Mouse (Mus musculus) lung, postnatal 0 days (tissue): ENCODE measurements around the gene Prox2. TPM values are rescaled to one million over a fixed set of nuclear protein-coding genes. Genes with fewer than 3 reads are reported as not detected.
"Not testable (repeated sequence)": the region's sequence is repeated elsewhere in the genome, so short reads cannot be mapped to it uniquely, and the experiment has no call there.

ENCODE experiments used
- ATAC-seq: fragments of 200-750 bp; cut with Nextera tagmentation; 2 replicates; pipeline ENCODE4 v1.8.0; 2017; ENCODE audit warnings: moderate library complexity
- DNase-seq: peaks from one replicate; pipeline ENCODE4 v3.0.0-alpha.2; 2016; ENCODE audit warnings: low spot score
- H3K27ac ChIP-seq: fragments of 300-500 bp; sonication (generic); 2 replicates; pipeline ENCODE4 v1.5.1; 2014; ENCODE audit warnings: antibody characterized with exemption, mild to moderate bottlenecking, low read length, mixed read lengths
- H3K27me3 ChIP-seq: fragments of 300-500 bp; sonication (generic); replicated peaks from 2 replicates; pipeline ENCODE4 v1.6.1; 2014; ENCODE audit warnings: low read length, mixed read lengths; ENCODE audit not compliant: insufficient read depth
- H3K36me3 ChIP-seq: fragments of 300-500 bp; sonication (generic); 2 replicates; pipeline ENCODE4 v1.6.1; 2014; ENCODE audit warnings: low read length, mixed read lengths; ENCODE audit not compliant: insufficient read depth
- H3K4me1 ChIP-seq: fragments of 300-500 bp; sonication (generic); 2 replicates; pipeline ENCODE4 v1.6.1; 2014; ENCODE audit warnings: antibody characterized with exemption, low read depth, low read length, mixed read lengths; ENCODE audit not compliant: insufficient read depth
- H3K4me2 ChIP-seq: fragments of 300-500 bp; sonication (generic); replicated peaks from 2 replicates; pipeline ENCODE4 v1.6.1; 2014; ENCODE audit warnings: low read depth, mild to moderate bottlenecking, low read length, moderate library complexity, mixed read lengths
- H3K4me3 ChIP-seq: fragments of 300-500 bp; sonication (generic); 2 replicates; pipeline ENCODE4 v1.5.1; 2014; ENCODE audit warnings: low read depth, low read length
- H3K9ac ChIP-seq: fragments of 300-500 bp; sonication (generic); replicated peaks from 2 replicates; pipeline ENCODE4 v1.6.1; 2014; ENCODE audit warnings: low read depth, mild to moderate bottlenecking
- H3K9me3 ChIP-seq: fragments of 300-500 bp; sonication (generic); 2 replicates; pipeline ENCODE4 v1.6.1; 2016; ENCODE audit warnings: low read length, mixed read lengths
- CTCF ChIP-seq: IDR thresholded peaks from 2 replicates; pipeline ENCODE4 v1.5.1; 2016; ENCODE audit warnings: antibody characterized with exemption, mild to moderate bottlenecking
- EP300 ChIP-seq: IDR thresholded peaks from 2 replicates; pipeline ENCODE4 v1.6.1; 2016; ENCODE audit warnings: antibody characterized with exemption, mild to moderate bottlenecking, control low read depth
- WGBS: fragments of 180-500 bp; shearing (Covaris S2); extraction: QIAGEN DNeasy Blood & Tissue Kit; methylation state at CpG from one replicate; pipeline ENCODE4 v1.1.7; 2014; 5-methylcytosine and 5-hydroxymethylcytosine counted together
- polyA plus RNA-seq: library from polyadenylated mRNA; unstranded; fragments of >200 nt; fragmentation: Nextera tagmentation; extraction: Ambion mirVana; gene quantifications from 2 replicates; pipeline ENCODE4 v1.2.1, GENCODE M21; 2015

Gene Prox2
- polyA plus RNA-seq, 1 experiment from 2014 or later, result 3.7 TPM

- not testable (repeated sequence) for H3K27ac ChIP-seq, H3K4me3 ChIP-seq, H3K9ac ChIP-seq, DNase-seq, H3K9me3 ChIP-seq, H3K4me1 ChIP-seq, H3K4me2 ChIP-seq, H3K36me3 ChIP-seq, ATAC-seq, H3K27me3 ChIP-seq
- TF ChIP-seq CTCF, result peak; percentile 49
- WGBS, result 58% methylated on average over 2 of the region's 2 CpGs
Measured at GRCm38 (mm10) chr12:85144276-85144675, 33.7 kb upstream of the Prox2 start.

- Histone ChIP-seq H3K4me1 (no peaks in the 10 kb centered on the region), H3K9me3 (no peaks in the 10 kb centered on the region), H3K4me2 (no peak overlapping the region), H3K4me3 (no peak overlapping the region), H3K27me3 (no peaks in the 10 kb centered on the region), H3K36me3 (no peaks in the 10 kb centered on the region), H3K9ac (no peak overlapping the region), H3K27ac (no peak overlapping the region)
- DNase-seq (peak; percentile 86), ATAC-seq (peak; percentile 63)
- 15% methylated on average over 4 of the region's 4 CpGs for WGBS
- TF ChIP-seq CTCF, result peak; percentile 95
- TF ChIP-seq EP300, result no peak
Measured at GRCm38 (mm10) chr12:85142803-85143202, 32.2 kb upstream of the Prox2 start.

GRCm38 (mm10) chr12:85141096-85141495, 30.5 kb upstream of the Prox2 start:
- ATAC-seq (no peak), DNase-seq (no peak)
- no peak for TF ChIP-seq CTCF
- no peak for TF ChIP-seq EP300
- Histone ChIP-seq H3K9ac (no peak overlapping the region), H3K4me1 (no peaks in the 10 kb centered on the region; the same call in 1 of the 2 replicates), H3K4me2 (no peak overlapping the region), H3K27ac (no peak overlapping the region), H3K4me3 (no peak overlapping the region), H3K9me3 (no peaks in the 10 kb centered on the region), H3K27me3 (no peaks in the 10 kb centered on the region), H3K36me3 (no peaks in the 10 kb centered on the region)
- 67% methylated on average over 6 of the region's 6 CpGs for WGBS

GRCm38 (mm10) chr12:85140036-85140701, 29.6 kb upstream of the Prox2 start:
- 40% methylated on average over 18 of the region's 18 CpGs for WGBS
- H3K27ac ChIP-seq, result no peak overlapping the region
- H3K4me3 ChIP-seq, result no peak overlapping the region
- H3K9me3 ChIP-seq, result no peaks in the 10 kb centered on the region
- ATAC-seq (no peak), DNase-seq (no peak)
- no peak overlapping the region for H3K9ac ChIP-seq
- H3K4me1 ChIP-seq, result no peaks in the 10 kb centered on the region; the same call in 1 of the 2 replicates
- no peaks in the 10 kb centered on the region for H3K36me3 ChIP-seq
- TF ChIP-seq EP300, result no peak
- H3K4me2 ChIP-seq, result no peak overlapping the region
- H3K27me3 ChIP-seq, result no peaks in the 10 kb centered on the region

- no peak overlapping the region for H3K4me2 ChIP-seq
- H3K9me3 ChIP-seq, result no peaks in the 10 kb centered on the region
- DNase-seq (peak; percentile 54), ATAC-seq (peak; percentile 69)
- WGBS, result 50% methylated on average over 4 of the region's 4 CpGs
- H3K4me1 ChIP-seq, result no peaks in the 10 kb centered on the region; the same call in 1 of the 2 replicates
- TF ChIP-seq CTCF, result peak; percentile 46
- TF ChIP-seq EP300, result no peak
- H3K9ac ChIP-seq, result no peak overlapping the region
- no peaks in the 10 kb centered on the region for H3K27me3 ChIP-seq
- peaks cover 26% of the 10 kb centered on the region for H3K36me3 ChIP-seq
- H3K4me3 ChIP-seq, result no peak overlapping the region
- no peak overlapping the region; the same call in 1 of the 2 replicates for H3K27ac ChIP-seq
Measured at GRCm38 (mm10) chr12:85136627-85137026, 26.1 kb upstream of the Prox2 start.

- WGBS, result 46% methylated on average over 19 of the region's 19 CpGs
- no peak overlapping the region for H3K4me3 ChIP-seq
- no peak for TF ChIP-seq EP300
- no peak overlapping the region; the same call in 1 of the 2 replicates for H3K27ac ChIP-seq
- DNase-seq, result peak; percentile 57
- no peak overlapping the region for H3K9ac ChIP-seq
- no peaks in the 10 kb centered on the region; the same call in 1 of the 2 replicates for H3K4me1 ChIP-seq
- H3K4me2 ChIP-seq, result 0 out of 2 replicates have a peak overlapping the region, but pooled peaks have one; percentile 3
- ATAC-seq, result peak; percentile 67
- peaks cover 34% of the 10 kb centered on the region for H3K36me3 ChIP-seq
- no peaks in the 10 kb centered on the region for H3K9me3 ChIP-seq
- no peaks in the 10 kb centered on the region for H3K27me3 ChIP-seq
Measured at GRCm38 (mm10) chr12:85135513-85136470, 25.2 kb upstream of the Prox2 start.
